8 mouse cellular contexts compared by ENCODE assay signal in genomic region chr10:128377222-128377939, GRCm38 (mm10). TPM values are rescaled to one million over a fixed set of nuclear protein-coding genes. Genes with fewer than 3 reads are reported as not detected.
DNase-seq lines count a peak whose midpoint lies in the region; ATAC-seq and TF ChIP-seq lines count a peak whose summit lies in the region.
"Had no signal": no experiment of that assay in that cellular context is flagged by ENCODE, and none has a peak within 500 bp of the region (broad histone marks: within the 10 kb centered on the region; RNA-seq: fewer than 3 reads in every experiment).

No protein-coding gene starts in this region.

- peak overlapping the region; percentile 70 for H3K27ac ChIP-seq in spleen, adult 2 months (ENCODE audit: insufficient read depth, low read length)
- peak overlapping the region; percentile 70 for H3K27ac ChIP-seq in bone marrow macrophage, adult 2 months (ENCODE audit: insufficient read depth, low read depth, low read length)
- H3K27ac ChIP-seq in forebrain, embryonic 11.5 days (ENCODE audit: low read depth, low read length), result peak overlapping the region; percentile 76
- peak overlapping the region; percentile 82 for H3K27ac ChIP-seq in intestine, postnatal 0 days (ENCODE audit: low read depth, low read length)
- H3K27ac ChIP-seq in stomach, embryonic 14.5 days (ENCODE audit: low read length), result peak overlapping the region; percentile 96

- peak; percentile 73 for ATAC-seq in forebrain, embryonic 11.5 days (replicated peaks; ENCODE audit: low FRiP score)
- peak; percentile 68 for ATAC-seq in intestine, postnatal 0 days
- ATAC-seq in megakaryocyte progenitor cell, adult 5-6 weeks (replicated peaks; ENCODE audit: poor library complexity), result peak; percentile 6
- peak; percentile 72 for ATAC-seq in stomach, embryonic 14.5 days (ENCODE audit: insufficient number of reproducible peaks, insufficient read depth, low FRiP score, low read depth)

- WGBS in spleen, adult 2 months, result 1% methylated on average over 47 of the region's 47 CpGs
- under 1% methylated on average over 28 of the region's 47 CpGs for WGBS in forebrain, embryonic 11.5 days
- under 1% methylated on average over 44 of the region's 47 CpGs for WGBS in intestine, postnatal 0 days
- WGBS in stomach, embryonic 14.5 days, result under 1% methylated on average over 43 of the region's 47 CpGs

- H3K4me2 ChIP-seq in forebrain, embryonic 11.5 days (ENCODE audit: low read depth, low read length, severe bottlenecking), result peak overlapping the region; percentile 79
- H3K4me2 ChIP-seq in intestine, postnatal 0 days (replicated peaks; ENCODE audit: low read depth), result peak overlapping the region; percentile 93
- peak overlapping the region; percentile 69 for H3K4me2 ChIP-seq in stomach, embryonic 14.5 days (replicated peaks; ENCODE audit: low read depth, low read length)

- peaks cover 18% of the 10 kb centered on the region for H3K36me3 ChIP-seq in spleen, adult 2 months (ENCODE audit: control insufficient read depth, insufficient read depth, low read length)
- peaks cover 7% of the 10 kb centered on the region; the same call in 1 of the 2 replicates for H3K36me3 ChIP-seq in forebrain, embryonic 11.5 days (ENCODE audit: control insufficient read depth, insufficient read depth, low read length)
- H3K36me3 ChIP-seq in intestine, postnatal 0 days (ENCODE audit: control insufficient read depth, insufficient read depth), result peaks cover 20% of the 10 kb centered on the region
- peaks cover 34% of the 10 kb centered on the region for H3K36me3 ChIP-seq in stomach, embryonic 14.5 days (ENCODE audit: control insufficient read depth, insufficient read depth, low read length)

- H3K4me3 ChIP-seq in spleen, adult 2 months (ENCODE audit: extremely low read depth, insufficient read depth, insufficient read length), result peak overlapping the region; percentile 92
- H3K4me3 ChIP-seq in bone marrow macrophage, adult 2 months (ENCODE audit: insufficient read depth, low read length), result peak overlapping the region; percentile 91
- H3K4me3 ChIP-seq in forebrain, embryonic 11.5 days (ENCODE audit: low read depth, low read length), result peak overlapping the region; percentile 67
- H3K4me3 ChIP-seq in intestine, postnatal 0 days (ENCODE audit: low read depth, low read length), result peak overlapping the region; percentile 69
- peak overlapping the region; percentile 100 for H3K4me3 ChIP-seq in stomach, embryonic 14.5 days (ENCODE audit: low read depth, low read length)

- H3K4me1 ChIP-seq in spleen, adult 2 months (ENCODE audit: control insufficient read depth, insufficient read depth, insufficient read length), result peaks cover 9% of the 10 kb centered on the region; the same call in 1 of the 2 replicates
- H3K4me1 ChIP-seq in bone marrow macrophage, adult 2 months (ENCODE audit: control insufficient read depth, insufficient read depth, low read length), result peaks cover 33% of the 10 kb centered on the region
- peaks cover 12% of the 10 kb centered on the region; the same call in 1 of the 2 replicates for H3K4me1 ChIP-seq in forebrain, embryonic 11.5 days (replicated peaks; ENCODE audit: control insufficient read depth, insufficient read depth, low read length)
- H3K4me1 ChIP-seq in intestine, postnatal 0 days (replicated peaks; ENCODE audit: control insufficient read depth, insufficient read depth, low read length), result 0 out of 2 replicates have a peak, but pooled peaks cover 3% of the 10 kb centered on the region
- H3K4me1 ChIP-seq in stomach, embryonic 14.5 days (ENCODE audit: control insufficient read depth, insufficient read depth, low read length), result peaks cover 20% of the 10 kb centered on the region

- no peaks in the 10 kb centered on the region for H3K9me3 ChIP-seq in forebrain, embryonic 11.5 days (ENCODE audit: control insufficient read depth, low read length)
- H3K9me3 ChIP-seq in intestine, postnatal 0 days (ENCODE audit: control insufficient read depth), result no peaks in the 10 kb centered on the region
- no peaks in the 10 kb centered on the region for H3K9me3 ChIP-seq in stomach, embryonic 14.5 days (ENCODE audit: control insufficient read depth, low read depth, low read length)

- TF ChIP-seq CTCF in spleen, adult 2 months (IDR thresholded peaks at IDR 0.05; ENCODE audit: extremely low read depth, insufficient read depth, insufficient read length, insufficient replicate concordance), result no peak
- TF ChIP-seq CTCF in bone marrow macrophage, adult 2 months (IDR thresholded peaks at IDR 0.05; ENCODE audit: low read depth, low read length), result no peak
- no peak for TF ChIP-seq CTCF in intestine, postnatal 0 days (IDR thresholded peaks at IDR 0.05; ENCODE audit: low read depth)

- TF ChIP-seq POLR2A in spleen, adult 2 months (IDR thresholded peaks at IDR 0.05; ENCODE audit: low read depth, low read length), result no peak
- TF ChIP-seq POLR2A in bone marrow macrophage, adult 2 months (IDR thresholded peaks at IDR 0.05; ENCODE audit: borderline replicate concordance, low read depth, low read length), result no peak

- H3K27me3 ChIP-seq in spleen, adult 2 months (ENCODE audit: control insufficient read depth, insufficient read depth, low read length), result no peaks in the 10 kb centered on the region
- H3K27me3 ChIP-seq in forebrain, embryonic 11.5 days (ENCODE audit: control insufficient read depth, insufficient read depth, low read length), result no peaks in the 10 kb centered on the region
- no peaks in the 10 kb centered on the region for H3K27me3 ChIP-seq in intestine, postnatal 0 days (replicated peaks; ENCODE audit: control insufficient read depth, insufficient read depth, low read length)
- no peaks in the 10 kb centered on the region for H3K27me3 ChIP-seq in stomach, embryonic 14.5 days (ENCODE audit: control insufficient read depth, insufficient read depth, low read length)

- peak overlapping the region; percentile 92 for H3K9ac ChIP-seq in forebrain, embryonic 11.5 days (ENCODE audit: low read length)
- H3K9ac ChIP-seq in intestine, postnatal 0 days (ENCODE audit: low read depth, low read length), result peak overlapping the region; percentile 81
- peak overlapping the region; percentile 97 for H3K9ac ChIP-seq in stomach, embryonic 14.5 days (replicated peaks; ENCODE audit: low read depth, low read length)

- peak in 1 of 2 experiments; percentile 33 for DNase-seq in spleen, adult 2 months (ENCODE audit: low read depth in 1 of 2, low spot score in 2 of 2)
- DNase-seq in spleen, postnatal 14 days (ENCODE audit: low spot score in 2 of 2), result no peak
- DNase-seq in forebrain, embryonic 11.5 days (ENCODE audit: low spot score), result peak; percentile 83

RNA-seq across cellular contexts. Expression of gene Ankrd52, which starts 0.5 kb away (rescaled TPM):
- 31.1 and 36.9 TPM in 2 replicates for polyA plus RNA-seq in spleen, adult 2 months (2012; rRNA removed)
- polyA plus RNA-seq in bone marrow macrophage, adult 2 months (2012; ENCODE audit: insufficient read depth, insufficient read length, missing spikeins), result 33.1 and 34.8 TPM in 2 replicates
- 13.3 and 15.4 TPM in 2 replicates for polyA plus RNA-seq in forebrain, embryonic 11.5 days (2014; fragmentation: Nextera tagmentation; extraction: Ambion mirVana)
- 4.0 and 4.9 TPM in 2 replicates for polyA plus RNA-seq in intestine, postnatal 0 days (2015; fragmentation: Nextera tagmentation; extraction: Ambion mirVana)
- 48.6 and 48.9 TPM in 2 replicates for total RNA-seq in megakaryocyte progenitor cell, adult 5-6 weeks (2015)
- total RNA-seq in megakaryocyte progenitor cell, adult 5-6 weeks (2017), result 9.0 and 11.6 TPM in 2 replicates
- polyA plus RNA-seq in stomach, embryonic 14.5 days (2014; fragmentation: Nextera tagmentation; extraction: Ambion mirVana), result 16.7 and 17.8 TPM in 2 replicates

RNA-seq across cellular contexts. Expression of gene Coq10a, which starts 8.6 kb away (rescaled TPM):
- 32.1 and 63.8 TPM in 2 replicates for polyA plus RNA-seq in spleen, adult 2 months (2012; rRNA removed)
- 40.6 and 46.1 TPM in 2 replicates for polyA plus RNA-seq in bone marrow macrophage, adult 2 months (2012; ENCODE audit: insufficient read depth, insufficient read length, missing spikeins)
- polyA plus RNA-seq in forebrain, embryonic 11.5 days (2014; fragmentation: Nextera tagmentation; extraction: Ambion mirVana), result 21.0 and 23.1 TPM in 2 replicates
- polyA plus RNA-seq in intestine, postnatal 0 days (2015; fragmentation: Nextera tagmentation; extraction: Ambion mirVana), result 21.1 and 22.3 TPM in 2 replicates
- 13.8 and 17.6 TPM in 2 replicates for total RNA-seq in megakaryocyte progenitor cell, adult 5-6 weeks (2015)
- 8.8 and 9.4 TPM in 2 replicates for total RNA-seq in megakaryocyte progenitor cell, adult 5-6 weeks (2017)
- polyA plus RNA-seq in stomach, embryonic 14.5 days (2014; fragmentation: Nextera tagmentation; extraction: Ambion mirVana), result 12.9 and 13.0 TPM in 2 replicates

RNA-seq across cellular contexts. Expression of gene Slc39a5, which starts 23.6 kb away (rescaled TPM):
- 15.2 and 17.1 TPM in 2 replicates for polyA plus RNA-seq in spleen, adult 2 months (2012; rRNA removed)
- polyA plus RNA-seq in bone marrow macrophage, adult 2 months (2012; ENCODE audit: insufficient read depth, insufficient read length, missing spikeins), result not detected in 2 replicates
- polyA plus RNA-seq in forebrain, embryonic 11.5 days (2014; fragmentation: Nextera tagmentation; extraction: Ambion mirVana), result 0.24 TPM in 1 of 2 replicates, not detected in the other
- 109 and 114 TPM in 2 replicates for polyA plus RNA-seq in intestine, postnatal 0 days (2015; fragmentation: Nextera tagmentation; extraction: Ambion mirVana)
- total RNA-seq in megakaryocyte progenitor cell, adult 5-6 weeks (2015), result not detected in 2 replicates
- not detected in 2 replicates for total RNA-seq in megakaryocyte progenitor cell, adult 5-6 weeks (2017)
- 3.4 and 3.7 TPM in 2 replicates for polyA plus RNA-seq in stomach, embryonic 14.5 days (2014; fragmentation: Nextera tagmentation; extraction: Ambion mirVana)
- total RNA-seq: heart, postnatal 14 days had no signal

RNA-seq across cellular contexts. Expression of gene Nabp2, which starts 33.9 kb away (rescaled TPM):
- 19.8 and 21.2 TPM in 2 replicates for polyA plus RNA-seq in spleen, adult 2 months (2012; rRNA removed)
- polyA plus RNA-seq in bone marrow macrophage, adult 2 months (2012; ENCODE audit: insufficient read depth, insufficient read length, missing spikeins), result 47.2 and 62.7 TPM in 2 replicates
- 151 TPM in 2 replicates for polyA plus RNA-seq in forebrain, embryonic 11.5 days (2014; fragmentation: Nextera tagmentation; extraction: Ambion mirVana)
- 79.2 and 82.5 TPM in 2 replicates for polyA plus RNA-seq in intestine, postnatal 0 days (2015; fragmentation: Nextera tagmentation; extraction: Ambion mirVana)
- 79.4 and 105 TPM in 2 replicates for total RNA-seq in megakaryocyte progenitor cell, adult 5-6 weeks (2015)
- total RNA-seq in megakaryocyte progenitor cell, adult 5-6 weeks (2017), result 68.8 and 72.2 TPM in 2 replicates
- polyA plus RNA-seq in stomach, embryonic 14.5 days (2014; fragmentation: Nextera tagmentation; extraction: Ambion mirVana), result 76.6 and 86.7 TPM in 2 replicates

RNA-seq across cellular contexts. Expression of gene Rnf41, which starts 34.1 kb away (rescaled TPM):
- polyA plus RNA-seq in spleen, adult 2 months (2012; rRNA removed), result 24.1 and 29.4 TPM in 2 replicates
- polyA plus RNA-seq in bone marrow macrophage, adult 2 months (2012; ENCODE audit: insufficient read depth, insufficient read length, missing spikeins), result 42.6 and 47.6 TPM in 2 replicates
- polyA plus RNA-seq in forebrain, embryonic 11.5 days (2014; fragmentation: Nextera tagmentation; extraction: Ambion mirVana), result 41.5 and 47.9 TPM in 2 replicates
- polyA plus RNA-seq in intestine, postnatal 0 days (2015; fragmentation: Nextera tagmentation; extraction: Ambion mirVana), result 29.1 and 33.1 TPM in 2 replicates
- 15.7 and 20.9 TPM in 2 replicates for total RNA-seq in megakaryocyte progenitor cell, adult 5-6 weeks (2015)
- total RNA-seq in megakaryocyte progenitor cell, adult 5-6 weeks (2017), result 20.1 and 21.0 TPM in 2 replicates
- polyA plus RNA-seq in stomach, embryonic 14.5 days (2014; fragmentation: Nextera tagmentation; extraction: Ambion mirVana), result 31.9 and 34.6 TPM in 2 replicates

Comparison
In these comparisons a context has a peak if more than half of its experiments do, and no peak if none do; other contexts are left out.
1. ATAC-seq: peak in every context shown above with its lines; median percentile 73 in forebrain, embryonic 11.5 days; 72 in stomach, embryonic 14.5 days; 68 in intestine, postnatal 0 days; 6 in megakaryocyte progenitor cell, adult 5-6 weeks.